Mouse (Mus musculus): ENCODE measurements at regions not wholly inside any gene's neighbourhood (a gene's known extent, or its start where the extent isn't known, plus 50 kb on each side); places are given as distances from the start of the nearest gene placed in this dataset.

- TF ChIP-seq EP300 (IDR thresholded peaks at IDR 0.05) = no peak
- TF ChIP-seq CTCF (IDR thresholded peaks at IDR 0.05) = no peak
- DNase-seq (ENCODE audit: low spot score) = no peak
- H3K9me3 ChIP-seq (ENCODE audit: low read length) = 0 out of 2 replicates have a peak, but pooled peaks cover 5% of the 10 kb centered on the region
- no peak overlapping the region for H3K4me3 ChIP-seq (ENCODE audit: low read depth, low read length)
- 77% methylated on average over 4 of the region's 4 CpGs for WGBS
- no peaks in the 10 kb centered on the region for H3K36me3 ChIP-seq (ENCODE audit: insufficient read depth, low read length)
- ATAC-seq = no peak
- no peak overlapping the region for H3K27ac ChIP-seq (ENCODE audit: low read length)
- H3K4me1 ChIP-seq (ENCODE audit: insufficient read depth, low read depth, low read length) = no peaks in the 10 kb centered on the region
- H3K27me3 ChIP-seq (replicated peaks; ENCODE audit: insufficient read depth, low read length) = no peaks in the 10 kb centered on the region
- no peak overlapping the region for H3K4me2 ChIP-seq (replicated peaks; ENCODE audit: low read depth, low read length)
- H3K9ac ChIP-seq (replicated peaks; ENCODE audit: low read depth) = no peak overlapping the region
Measured at GRCm38 (mm10) chr6:94798545-94799211, 98.7 kb upstream of the Lrig1 start.

- no peak for TF ChIP-seq CTCF (IDR thresholded peaks at IDR 0.05)
- no peak for TF ChIP-seq EP300 (IDR thresholded peaks at IDR 0.05)
- Histone ChIP-seq H3K4me2 (replicated peaks; ENCODE audit: low read depth, low read length) (no peak overlapping the region), H3K9me3 (ENCODE audit: low read length) (0 out of 2 replicates have a peak, but pooled peaks cover 5% of the 10 kb centered on the region), H3K9ac (replicated peaks; ENCODE audit: low read depth) (no peak overlapping the region), H3K27ac (ENCODE audit: low read length) (no peak overlapping the region), H3K36me3 (ENCODE audit: insufficient read depth, low read length) (no peaks in the 10 kb centered on the region), H3K27me3 (replicated peaks; ENCODE audit: insufficient read depth, low read length) (no peaks in the 10 kb centered on the region), H3K4me1 (ENCODE audit: insufficient read depth, low read depth, low read length) (no peaks in the 10 kb centered on the region), H3K4me3 (ENCODE audit: low read depth, low read length) (no peak overlapping the region)
- DNase-seq (ENCODE audit: low spot score) = no peak
- no peak for ATAC-seq
- WGBS = 72% methylated on average over 4 of the region's 4 CpGs
Measured at GRCm38 (mm10) chr6:94795442-94795841, 95.5 kb upstream of the Lrig1 start.

GRCm38 (mm10) chr6:94793555-94793954, 93.6 kb upstream of the Lrig1 start:
- Histone ChIP-seq H3K27me3 (replicated peaks; ENCODE audit: insufficient read depth, low read length) (no peaks in the 10 kb centered on the region), H3K9ac (replicated peaks; ENCODE audit: low read depth) (no peak overlapping the region), H3K27ac (ENCODE audit: low read length) (no peak overlapping the region), H3K4me2 (replicated peaks; ENCODE audit: low read depth, low read length) (no peak overlapping the region), H3K4me1 (ENCODE audit: insufficient read depth, low read depth, low read length) (no peaks in the 10 kb centered on the region), H3K4me3 (ENCODE audit: low read depth, low read length) (no peak overlapping the region), H3K36me3 (ENCODE audit: insufficient read depth, low read length) (no peaks in the 10 kb centered on the region), H3K9me3 (ENCODE audit: low read length) (0 out of 2 replicates have a peak, but pooled peaks cover 5% of the 10 kb centered on the region)
- 86% methylated on average over 6 of the region's 6 CpGs for WGBS
- DNase-seq (ENCODE audit: low spot score) = no peak
- ATAC-seq = no peak
- TF ChIP-seq CTCF (IDR thresholded peaks at IDR 0.05) (no peak), EP300 (IDR thresholded peaks at IDR 0.05) (no peak)

GRCm38 (mm10) chr6:94792312-94792711, 92.4 kb upstream of the Lrig1 start:
- Histone ChIP-seq H3K9me3 (ENCODE audit: low read length) (0 out of 2 replicates have a peak, but pooled peaks cover 5% of the 10 kb centered on the region), H3K4me3 (ENCODE audit: low read depth, low read length) (no peak overlapping the region), H3K27ac (ENCODE audit: low read length) (no peak overlapping the region), H3K9ac (replicated peaks; ENCODE audit: low read depth) (no peak overlapping the region), H3K4me2 (replicated peaks; ENCODE audit: low read depth, low read length) (no peak overlapping the region), H3K36me3 (ENCODE audit: insufficient read depth, low read length) (no peaks in the 10 kb centered on the region), H3K4me1 (ENCODE audit: insufficient read depth, low read depth, low read length) (no peaks in the 10 kb centered on the region), H3K27me3 (replicated peaks; ENCODE audit: insufficient read depth, low read length) (no peaks in the 10 kb centered on the region)
- DNase-seq (ENCODE audit: low spot score) (no peak), ATAC-seq (no peak)
- 68% methylated on average over 4 of the region's 4 CpGs for WGBS
- TF ChIP-seq CTCF (IDR thresholded peaks at IDR 0.05) = no peak
- no peak for TF ChIP-seq EP300 (IDR thresholded peaks at IDR 0.05)

GRCm38 (mm10) chr6:94789308-94789763, 89.4 kb upstream of the Lrig1 start:
- TF ChIP-seq EP300 (IDR thresholded peaks at IDR 0.05) = no peak
- TF ChIP-seq CTCF (IDR thresholded peaks at IDR 0.05) = no peak
- ATAC-seq = no peak
- WGBS = 44% methylated on average over 5 of the region's 5 CpGs

GRCm38 (mm10) chr6:94783471-94783870, 83.5 kb upstream of the Lrig1 start:
- no peak for DNase-seq (ENCODE audit: low spot score)
- no peak overlapping the region for H3K9ac ChIP-seq (replicated peaks; ENCODE audit: low read depth)
- no peak overlapping the region for H3K4me3 ChIP-seq (ENCODE audit: low read depth, low read length)
- no peaks in the 10 kb centered on the region for H3K9me3 ChIP-seq (ENCODE audit: low read length)
- WGBS = 55% methylated on average over 1 of the region's 1 CpGs
- no peaks in the 10 kb centered on the region for H3K36me3 ChIP-seq (ENCODE audit: insufficient read depth, low read length)
- no peak overlapping the region for H3K4me2 ChIP-seq (replicated peaks; ENCODE audit: low read depth, low read length)
- no peaks in the 10 kb centered on the region for H3K27me3 ChIP-seq (replicated peaks; ENCODE audit: insufficient read depth, low read length)
- no peak for ATAC-seq
- no peaks in the 10 kb centered on the region for H3K4me1 ChIP-seq (ENCODE audit: insufficient read depth, low read depth, low read length)
- no peak for TF ChIP-seq EP300 (IDR thresholded peaks at IDR 0.05)
- TF ChIP-seq CTCF (IDR thresholded peaks at IDR 0.05) = no peak
- no peak overlapping the region for H3K27ac ChIP-seq (ENCODE audit: low read length)

More at GRCm38 (mm10) chr6:94789308-94789763, 89.4 kb upstream of the Lrig1 start:
- Histone ChIP-seq H3K9me3 (ENCODE audit: low read length) (no peaks in the 10 kb centered on the region), H3K27me3 (replicated peaks; ENCODE audit: insufficient read depth, low read length) (no peaks in the 10 kb centered on the region), H3K27ac (ENCODE audit: low read length) (no peak overlapping the region), H3K4me3 (ENCODE audit: low read depth, low read length) (no peak overlapping the region), H3K36me3 (ENCODE audit: insufficient read depth, low read length) (no peaks in the 10 kb centered on the region), H3K4me2 (replicated peaks; ENCODE audit: low read depth, low read length) (no peak overlapping the region), H3K4me1 (ENCODE audit: insufficient read depth, low read depth, low read length) (no peaks in the 10 kb centered on the region), H3K9ac (replicated peaks; ENCODE audit: low read depth) (no peak overlapping the region)
- DNase-seq (ENCODE audit: low spot score) = no peak
